Mouse (Mus musculus) midbrain, embryonic 11.5 days (tissue): ENCODE measurements around the gene Birc2. TPM values are rescaled to one million over a fixed set of nuclear protein-coding genes. Genes with fewer than 3 reads are reported as not detected.

Experiments used
- ATAC-seq: fragments of 200-750 bp; cut with Nextera tagmentation; 2 replicates; pipeline ENCODE4 v1.8.0; 2017; ENCODE audit warnings: moderate TSS enrichment, moderate library complexity; ENCODE audit not compliant: low FRiP score
- DNase-seq: peaks from one replicate; pipeline ENCODE4 v3.0.0; 2015; ENCODE audit warnings: low spot score; ENCODE audit errors: missing footprints
- H3K27ac ChIP-seq: fragments of 300-500 bp; sonication (generic); 2 replicates; pipeline ENCODE4 v1.5.1; 2014; ENCODE audit warnings: low read depth, low read length
- H3K27me3 ChIP-seq: fragments of 300-500 bp; sonication (generic); 2 replicates; pipeline ENCODE4 v1.6.1; 2014; ENCODE audit warnings: mild to moderate bottlenecking, low read length, moderate library complexity, mixed read lengths; ENCODE audit not compliant: control insufficient read depth, insufficient read depth
- H3K36me3 ChIP-seq: fragments of 300-500 bp; sonication (generic); 2 replicates; pipeline ENCODE4 v1.6.1; 2014; ENCODE audit warnings: mild to moderate bottlenecking, low read length, moderate library complexity, mixed read lengths; ENCODE audit not compliant: control insufficient read depth, insufficient read depth
- H3K4me1 ChIP-seq: fragments of 300-500 bp; sonication (generic); 2 replicates; pipeline ENCODE4 v1.6.1; 2014; ENCODE audit warnings: low read length; ENCODE audit not compliant: control insufficient read depth, insufficient read depth
- H3K4me2 ChIP-seq: fragments of 300-500 bp; sonication (generic); 2 replicates; pipeline ENCODE4 v1.6.1; 2014; ENCODE audit warnings: mild to moderate bottlenecking, moderate library complexity
- H3K4me3 ChIP-seq: fragments of 300-500 bp; sonication (generic); 2 replicates; pipeline ENCODE4 v1.5.1; 2014; ENCODE audit warnings: low read depth, low read length
- H3K9ac ChIP-seq: fragments of 300-500 bp; sonication (generic); 2 replicates; pipeline ENCODE4 v1.6.1; 2014; ENCODE audit warnings: low read length
- H3K9me3 ChIP-seq: fragments of 300-500 bp; sonication (generic); 2 replicates; pipeline ENCODE4 v1.6.1; 2016; ENCODE audit warnings: low read length; ENCODE audit not compliant: control insufficient read depth
- WGBS: fragments of 180-500 bp; shearing (Covaris S2); extraction: QIAGEN DNeasy Blood & Tissue Kit; methylation state at CpG from one replicate; pipeline ENCODE4 v1.1.7; 2014; 5-methylcytosine and 5-hydroxymethylcytosine counted together
- polyA plus RNA-seq: library from polyadenylated mRNA; unstranded; fragments of >200 nt; fragmentation: Nextera tagmentation; extraction: Ambion mirVana; gene quantifications from 2 replicates; pipeline ENCODE4 v1.2.1, GENCODE M21; 2014

Gene Birc2
- polyA plus RNA-seq, 1 experiment from 2014 or later: 42.4 TPM

DNA sequence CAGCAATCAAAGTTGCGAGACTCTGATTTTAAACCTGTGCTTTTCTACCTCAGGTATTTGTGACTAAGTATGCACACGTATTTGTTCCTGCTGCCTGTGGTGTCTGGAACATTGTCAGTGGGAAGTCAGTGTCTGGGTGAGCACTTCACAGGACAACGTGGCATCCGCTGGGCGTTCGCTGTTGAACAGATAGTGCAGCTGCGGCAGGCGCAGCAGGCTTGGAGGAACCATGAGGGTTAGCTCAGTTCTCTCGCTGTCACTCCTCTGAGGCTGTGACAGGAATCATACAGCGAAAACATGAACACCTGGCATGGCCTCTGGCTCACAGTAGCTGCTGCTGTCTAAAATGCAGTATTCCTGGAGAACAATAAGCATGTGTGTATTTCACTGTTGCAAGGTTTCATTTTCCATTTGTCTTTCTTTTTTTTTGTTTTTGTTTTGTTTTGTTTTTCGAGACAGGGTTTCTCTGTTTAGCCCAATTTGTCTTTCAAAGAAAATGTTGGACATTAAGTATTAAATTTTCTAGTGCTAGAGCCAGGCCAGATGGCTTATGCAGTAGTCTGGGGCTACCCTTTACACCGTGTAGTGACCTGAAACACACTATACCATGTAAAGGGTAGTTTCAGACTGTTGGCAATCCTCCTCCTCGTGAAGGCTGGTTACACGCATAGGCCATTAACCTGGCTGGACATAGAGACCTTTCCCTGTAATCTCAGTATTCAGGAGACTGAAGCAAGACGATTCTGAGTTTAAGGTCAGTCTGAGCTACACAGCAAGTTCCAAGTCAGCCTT lies 52.8 kb downstream of the Birc2 start:
- Histone ChIP-seq H3K9me3 (no peaks in the 10 kb centered on the region), H3K4me2 (no peak overlapping the region), H3K9ac (no peak overlapping the region), H3K4me1 (peaks cover 6% of the 10 kb centered on the region; the same call in 1 of the 2 replicates), H3K27ac (peak overlapping the region; percentile 41; the same call in 1 of the 2 replicates), H3K27me3 (no peaks in the 10 kb centered on the region), H3K36me3 (peaks cover 2% of the 10 kb centered on the region; the same call in 1 of the 2 replicates), H3K4me3 (no peak overlapping the region)
- ATAC-seq: no peak
- 88% methylated on average over 15 of the region's 15 CpGs for WGBS
- DNase-seq: no peak

DNA sequence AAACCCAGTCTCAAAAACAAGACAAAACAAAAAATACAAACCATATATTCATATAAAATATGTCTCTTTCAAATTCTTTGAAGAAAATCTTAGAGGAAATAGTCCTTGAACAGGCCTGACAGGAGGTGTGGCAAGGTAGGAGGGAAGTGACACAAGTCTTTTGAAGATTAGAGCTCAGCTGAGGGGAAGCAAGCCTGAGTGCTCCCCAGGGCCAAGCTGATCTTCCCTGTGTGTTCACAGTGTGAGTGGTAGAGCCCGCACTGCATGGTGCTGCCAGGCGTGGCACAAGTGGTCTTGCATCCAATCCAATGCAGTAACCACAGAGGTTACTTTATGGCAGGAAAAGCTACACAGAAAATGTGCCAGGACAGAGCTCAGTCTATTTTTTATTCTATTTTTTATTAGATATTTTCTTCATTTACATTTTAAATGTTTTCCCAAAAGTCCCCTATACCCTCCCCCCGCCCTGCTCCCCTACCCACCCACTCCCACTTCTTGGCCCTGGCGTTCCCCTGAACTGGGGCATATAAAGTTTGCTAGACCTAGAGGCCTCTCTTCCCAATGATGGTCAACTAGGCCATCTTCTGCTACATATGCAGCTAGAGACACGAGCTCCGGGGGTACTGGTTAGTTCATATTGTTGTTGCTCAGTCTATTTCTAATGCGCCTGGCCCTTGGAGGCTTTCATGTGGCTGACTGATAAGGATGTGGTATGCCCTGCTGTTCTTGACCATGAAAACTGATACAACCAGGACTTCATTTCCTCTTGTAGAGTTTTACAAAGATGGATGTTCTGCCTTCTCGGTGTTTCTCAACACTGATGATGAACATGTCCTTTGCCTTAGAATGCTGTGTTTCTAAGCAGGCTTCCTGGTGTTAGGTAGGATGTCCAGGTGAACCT lies 56.4 kb downstream of the Birc2 start:
- Histone ChIP-seq H3K4me2 (no peak overlapping the region), H3K9me3 (no peaks in the 10 kb centered on the region), H3K4me1 (peaks cover 6% of the 10 kb centered on the region; the same call in 1 of the 2 replicates), H3K27me3 (no peaks in the 10 kb centered on the region), H3K9ac (no peak overlapping the region), H3K36me3 (no peaks in the 10 kb centered on the region), H3K27ac (no peak overlapping the region), H3K4me3 (no peak overlapping the region)
- DNase-seq: no peak
- no peak for ATAC-seq
- 90% methylated on average over 8 of the region's 8 CpGs for WGBS

DNA sequence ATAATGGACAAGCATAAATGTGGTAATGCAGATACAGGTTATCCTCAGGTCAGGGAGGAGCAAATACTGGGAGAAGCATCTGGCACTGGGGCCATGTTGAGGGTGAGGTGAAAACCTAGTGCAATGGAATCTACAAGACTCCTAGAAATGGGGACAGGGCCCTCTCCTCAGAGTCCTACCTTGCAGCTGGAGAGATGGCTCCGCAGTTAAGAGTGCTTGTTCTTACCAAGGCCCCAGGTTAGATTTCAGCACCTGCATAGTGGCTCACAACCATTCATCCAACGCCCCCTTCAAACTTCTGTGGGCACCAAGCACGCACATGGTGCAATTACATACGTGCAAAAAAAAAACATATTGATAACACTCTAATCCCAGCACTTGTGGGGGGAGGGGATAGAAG lies 57.1 kb downstream of the Birc2 start:
- Histone ChIP-seq H3K9me3 (no peaks in the 10 kb centered on the region), H3K4me3 (no peak overlapping the region), H3K4me1 (peaks cover 5% of the 10 kb centered on the region; the same call in 1 of the 2 replicates), H3K9ac (no peak overlapping the region), H3K27ac (no peak overlapping the region), H3K27me3 (no peaks in the 10 kb centered on the region), H3K4me2 (no peak overlapping the region), H3K36me3 (no peaks in the 10 kb centered on the region)
- DNase-seq (no peak), ATAC-seq (no peak)
- 97% methylated on average over 4 of the region's 4 CpGs for WGBS

DNA sequence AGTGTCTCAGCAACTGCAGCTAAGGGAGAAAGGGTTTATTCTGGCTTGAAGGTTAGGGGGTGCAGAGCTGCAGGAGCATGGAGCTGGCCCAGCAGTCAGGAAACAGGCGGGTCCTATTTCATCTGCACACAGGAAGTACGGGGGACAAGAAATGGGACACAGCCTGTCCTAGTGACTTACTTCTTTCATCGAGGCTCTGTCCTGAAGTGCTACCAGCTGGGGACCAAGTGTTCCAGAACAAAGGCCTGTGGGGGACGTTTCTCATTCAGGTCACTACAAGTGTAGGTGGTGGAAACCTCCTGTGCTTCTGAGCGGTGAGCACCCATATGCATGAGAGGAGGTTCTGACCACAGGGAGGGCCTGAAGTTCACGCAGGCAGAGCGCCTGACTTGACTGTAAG lies 58.1 kb downstream of the Birc2 start:
- H3K4me2 ChIP-seq: no peak overlapping the region
- 89% methylated on average over 7 of the region's 7 CpGs for WGBS
- no peaks in the 10 kb centered on the region for H3K36me3 ChIP-seq
- H3K27ac ChIP-seq: no peak overlapping the region
- ATAC-seq: no peak
- no peaks in the 10 kb centered on the region for H3K9me3 ChIP-seq
- no peaks in the 10 kb centered on the region for H3K4me1 ChIP-seq
- H3K27me3 ChIP-seq: no peaks in the 10 kb centered on the region
- no peak overlapping the region for H3K4me3 ChIP-seq
- H3K9ac ChIP-seq: no peak overlapping the region
- DNase-seq: no peak

DNA sequence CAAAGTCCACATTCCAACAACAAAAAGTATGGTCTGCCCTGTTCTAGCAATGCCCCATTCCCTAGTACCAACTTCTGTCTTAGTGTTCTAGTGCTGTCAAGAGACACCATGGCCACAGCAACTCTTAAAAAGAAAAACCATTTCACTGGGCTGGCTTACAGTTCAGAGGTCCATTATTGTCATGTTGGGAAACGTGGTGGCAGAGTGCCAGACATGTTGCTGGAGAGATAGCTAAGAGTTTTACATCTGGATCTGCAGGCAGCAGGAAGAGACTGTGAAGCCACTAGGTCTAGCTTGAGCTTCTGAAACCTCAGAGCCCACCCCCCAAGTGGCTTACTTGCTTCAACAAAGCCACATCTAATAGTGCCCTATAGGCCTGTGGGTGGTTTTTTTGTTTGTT lies 59.2 kb downstream of the Birc2 start:
- H3K9ac ChIP-seq: no peak overlapping the region
- H3K36me3 ChIP-seq: 0 out of 2 replicates have a peak, but pooled peaks cover 4% of the 10 kb centered on the region
- ATAC-seq: no peak
- peaks cover under 1% of the 10 kb centered on the region; the same call in 1 of the 2 replicates for H3K4me1 ChIP-seq
- no peaks in the 10 kb centered on the region for H3K27me3 ChIP-seq
- H3K4me3 ChIP-seq: no peak overlapping the region
- WGBS: 95% methylated on average over 1 of the region's 1 CpGs
- H3K27ac ChIP-seq: no peak overlapping the region
- no peak for DNase-seq
- H3K4me2 ChIP-seq: no peak overlapping the region
- no peaks in the 10 kb centered on the region for H3K9me3 ChIP-seq

DNA sequence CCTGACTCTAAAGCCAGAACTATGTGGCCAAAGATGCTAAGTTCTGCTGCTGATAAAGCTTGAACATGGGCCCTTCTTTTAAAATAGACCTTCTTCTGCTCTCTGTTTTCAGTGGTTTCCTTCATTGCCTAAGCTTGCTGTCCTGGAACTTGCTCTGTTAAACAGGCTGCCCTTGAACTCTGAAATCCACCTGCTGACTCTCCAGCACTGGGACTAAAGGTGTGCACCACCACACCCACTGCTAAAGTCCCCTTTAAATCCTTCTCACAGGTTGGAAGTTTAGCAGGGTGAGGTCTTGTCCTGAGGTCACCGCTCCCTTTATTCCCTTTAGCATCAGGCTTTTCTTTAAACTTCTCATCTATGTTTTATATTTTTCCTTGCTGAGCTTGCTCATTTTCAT lies 59.9 kb downstream of the Birc2 start:
- Histone ChIP-seq H3K9ac (no peak overlapping the region), H3K27me3 (no peaks in the 10 kb centered on the region), H3K27ac (no peak overlapping the region), H3K36me3 (0 out of 2 replicates have a peak, but pooled peaks cover 4% of the 10 kb centered on the region), H3K4me1 (peaks cover 4% of the 10 kb centered on the region; the same call in 1 of the 2 replicates), H3K4me2 (no peak overlapping the region), H3K9me3 (no peaks in the 10 kb centered on the region), H3K4me3 (no peak overlapping the region)
- WGBS: 100% methylated on average over 1 of the region's 1 CpGs
- ATAC-seq (no peak), DNase-seq (no peak)

DNA sequence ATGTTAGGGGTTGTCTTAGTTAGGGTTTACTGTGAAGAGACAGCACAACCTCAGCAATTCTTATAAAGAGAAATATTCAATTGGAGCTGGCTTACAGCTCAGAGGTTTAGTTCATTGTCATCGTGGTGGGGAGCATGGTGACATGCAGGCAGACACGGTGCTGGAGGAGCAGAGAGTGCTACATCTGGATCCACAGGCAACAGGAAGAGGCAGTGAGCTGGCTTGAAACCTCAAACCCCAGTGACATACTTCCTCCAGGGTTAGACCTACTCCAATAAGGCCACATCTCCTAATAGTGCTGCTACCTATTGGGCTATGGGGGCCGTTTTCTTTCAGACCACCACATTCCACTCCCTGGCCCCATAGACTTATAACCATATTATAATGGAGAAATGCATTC lies 60.9 kb downstream of the Birc2 start:
- Histone ChIP-seq H3K4me2 (no peak overlapping the region), H3K36me3 (0 out of 2 replicates have a peak, but pooled peaks cover 4% of the 10 kb centered on the region), H3K4me3 (no peak overlapping the region), H3K9ac (no peak overlapping the region), H3K27ac (no peak overlapping the region), H3K27me3 (no peaks in the 10 kb centered on the region), H3K9me3 (no peaks in the 10 kb centered on the region), H3K4me1 (peaks cover 4% of the 10 kb centered on the region; the same call in 1 of the 2 replicates)
- DNase-seq (no peak), ATAC-seq (no peak)
- WGBS: 69% methylated on average over 3 of the region's 3 CpGs

DNA sequence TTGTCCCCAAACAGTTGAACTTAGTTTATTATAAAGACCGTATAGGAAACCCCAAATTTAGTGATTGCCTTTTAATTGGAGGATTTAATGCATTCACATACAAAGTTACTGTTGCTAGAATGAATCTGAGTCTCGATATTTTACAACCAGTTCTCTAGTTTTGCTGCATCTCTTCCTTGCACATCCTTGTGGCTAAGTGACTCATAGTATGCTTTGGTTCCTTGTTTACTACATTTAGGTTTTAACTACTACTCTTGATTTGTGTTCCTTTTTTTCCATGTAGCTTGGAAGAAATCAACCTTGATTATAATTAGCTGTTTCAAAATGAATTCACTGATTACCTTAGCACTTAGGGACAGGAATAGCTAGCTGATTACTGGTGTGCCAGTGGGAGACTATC lies 61.9 kb downstream of the Birc2 start:
- 0 out of 2 replicates have a peak, but pooled peaks cover 4% of the 10 kb centered on the region for H3K36me3 ChIP-seq
- no peaks in the 10 kb centered on the region for H3K27me3 ChIP-seq
- DNase-seq (no peak), ATAC-seq (no peak)
- no peak overlapping the region for H3K4me3 ChIP-seq
- no peaks in the 10 kb centered on the region for H3K9me3 ChIP-seq
- no peak overlapping the region for H3K9ac ChIP-seq
- H3K27ac ChIP-seq: no peak overlapping the region
- WGBS: 83% methylated on average over 2 of the region's 2 CpGs
- H3K4me2 ChIP-seq: no peak overlapping the region
- H3K4me1 ChIP-seq: peaks cover 4% of the 10 kb centered on the region; the same call in 1 of the 2 replicates

DNA sequence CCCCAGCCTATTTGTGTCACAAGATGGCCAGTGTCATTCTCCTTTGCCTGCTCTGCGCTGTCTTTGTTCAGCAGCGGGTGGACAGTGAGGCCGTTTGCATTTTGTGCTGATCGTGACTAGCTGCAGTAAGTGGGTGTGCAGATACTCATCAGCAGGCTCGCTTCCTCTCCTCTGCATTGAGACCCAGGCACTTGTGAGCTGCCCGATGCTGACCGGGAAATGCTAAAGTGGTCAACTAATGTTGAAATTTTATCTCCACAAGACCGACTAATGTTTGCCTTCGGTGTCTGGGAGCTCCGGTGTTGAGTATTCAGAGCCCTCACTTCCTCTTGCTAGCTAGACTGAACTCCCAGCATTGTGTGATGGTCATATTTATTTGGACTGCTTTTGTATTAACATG lies 62.3 kb downstream of the Birc2 start:
- H3K4me2 ChIP-seq: no peak overlapping the region
- 92% methylated on average over 10 of the region's 10 CpGs for WGBS
- H3K9me3 ChIP-seq: no peaks in the 10 kb centered on the region
- DNase-seq: no peak
- H3K4me3 ChIP-seq: no peak overlapping the region
- H3K27ac ChIP-seq: no peak overlapping the region
- H3K27me3 ChIP-seq: no peaks in the 10 kb centered on the region
- H3K9ac ChIP-seq: no peak overlapping the region
- H3K36me3 ChIP-seq: 0 out of 2 replicates have a peak, but pooled peaks cover 4% of the 10 kb centered on the region
- ATAC-seq: no peak
- peaks cover 4% of the 10 kb centered on the region; the same call in 1 of the 2 replicates for H3K4me1 ChIP-seq
